Mouse (Mus musculus) T-helper 2 cell (primary cell): ENCODE results near the gene Rabggtb.

Source experiments
- in situ Hi-C: fragments of 300-600 bp; cut with MboI, MseI; formaldehyde crosslinking; loops from one replicate; pipeline ENCODE4 v1.15.1; 2025; ENCODE audit warnings: high pct_unique_total_duplicates

Gene Rabggtb

GRCm38 (mm10) chr3:153912546-153913509 lies at the start of gene Rabggtb:
TSS of gene Rabggtb (minus strand) at chr3:153913009.
- in situ Hi-C loops: loop anchor here (25.0 kb wide), 1 partner anchor 1701 kb away; the partner anchor contains the start of genes Dnajb4 and Fubp1

GRCm38 (mm10) chr3:153961632-153962389 lies 49.0 kb upstream of the Rabggtb start:
- in situ Hi-C loops: loop anchor here (25.0 kb wide), 1 partner anchor 1125 kb away; the partner anchor contains the start of genes Fpgt and Lrriq3

GRCm38 (mm10) chr3:153960884-153961283 lies 48.1 kb upstream of the Rabggtb start:
- in situ Hi-C loops: loop anchor here (25.0 kb wide), 1 partner anchor 1126 kb away; the partner anchor contains the start of genes Fpgt and Lrriq3

GRCm38 (mm10) chr3:153959731-153960207 lies 47.0 kb upstream of the Rabggtb start:
- in situ Hi-C loops: loop anchor here (10.0 to 25.0 kb wide), 2 partner anchors 375 to 1128 kb away; partner anchors contain the start of genes Fpgt, Lhx8 and Lrriq3

- in situ Hi-C loops: loop anchor here (10.0 to 25.0 kb wide), 2 partner anchors 376 to 1128 kb away; partner anchors contain the start of genes Fpgt, Lhx8 and Lrriq3
These were observed 46.4 kb upstream of the Rabggtb start for GRCm38 (mm10) chr3:153959035-153959730.

- in situ Hi-C loops: loop anchor here (10.0 to 25.0 kb wide), 2 partner anchors 377 to 1129 kb away; partner anchors contain the start of genes Fpgt, Lhx8 and Lrriq3
These were observed 45.1 kb upstream of the Rabggtb start for GRCm38 (mm10) chr3:153957916-153958315.

GRCm38 (mm10) chr3:153948176-153948575 lies 35.4 kb upstream of the Rabggtb start:
- in situ Hi-C loops: loop anchor here (10.0 kb wide), 1 partner anchor 647 kb away; the partner anchor contains the start of genes Cryz and Tyw3

GRCm38 (mm10) chr3:153947271-153947670 lies 34.5 kb upstream of the Rabggtb start:
- in situ Hi-C loops: loop anchor here (10.0 kb wide), 1 partner anchor 648 kb away; the partner anchor contains the start of genes Cryz and Tyw3

- in situ Hi-C loops: loop anchor here (10.0 kb wide), 1 partner anchor 650 kb away; the partner anchor contains the start of genes Cryz and Tyw3
These were observed 31.7 kb upstream of the Rabggtb start, which contains the start of gene Acadm for GRCm38 (mm10) chr3:153944335-153944990. TSS of gene Acadm (minus strand) at chr3:153944632.

- in situ Hi-C loops: loop anchor here (10.0 kb wide), 1 partner anchor 651 kb away; the partner anchor contains the start of genes Cryz and Tyw3
These were observed 31.1 kb upstream of the Rabggtb start for GRCm38 (mm10) chr3:153943901-153944334.

GRCm38 (mm10) chr3:153943003-153943640 lies 30.3 kb upstream of the Rabggtb start:
- in situ Hi-C loops: loop anchor here (10.0 kb wide), 1 partner anchor 652 kb away; the partner anchor contains the start of genes Cryz and Tyw3

GRCm38 (mm10) chr3:153941613-153942012 lies 28.8 kb upstream of the Rabggtb start:
- in situ Hi-C loops: loop anchor here (10.0 kb wide), 1 partner anchor 653 kb away; the partner anchor contains the start of genes Cryz and Tyw3

GRCm38 (mm10) chr3:153940486-153940885 lies 27.7 kb upstream of the Rabggtb start:
- in situ Hi-C loops: loop anchor here (10.0 kb wide), 1 partner anchor 654 kb away; the partner anchor contains the start of genes Cryz and Tyw3

- in situ Hi-C loops: loop anchor here (10.0 kb wide), 1 partner anchor 655 kb away; the partner anchor contains the start of genes Cryz and Tyw3
These were observed 27.2 kb upstream of the Rabggtb start for GRCm38 (mm10) chr3:153940021-153940420.

GRCm38 (mm10) chr3:153937116-153937810 lies 24.5 kb upstream of the Rabggtb start:
- in situ Hi-C loops: no loop called here

- in situ Hi-C loops: no loop called here
These were observed 23.1 kb upstream of the Rabggtb start for GRCm38 (mm10) chr3:153935878-153936277.

- in situ Hi-C loops: no loop called here
These were observed 19.7 kb upstream of the Rabggtb start for GRCm38 (mm10) chr3:153932461-153932860.

- in situ Hi-C loops: no loop called here
These were observed 16.7 kb upstream of the Rabggtb start for GRCm38 (mm10) chr3:153929526-153929925.
